Mouse (Mus musculus) c-Kit-negative CD71-positive TER-119-positive erythroid progenitor cells, embryonic 14.5 days (primary cell): ENCODE measurements at regions not wholly inside any gene's neighbourhood (a gene's known extent, or its start where the extent isn't known, plus 50 kb on each side); places are given as distances from the start of the nearest gene placed in this dataset.

Experiments
- DNase-seq: peaks from one replicate; pipeline ENCODE4 v3.0.0-alpha.2; 2013; ENCODE audit warnings: low read depth, low spot score

DNA sequence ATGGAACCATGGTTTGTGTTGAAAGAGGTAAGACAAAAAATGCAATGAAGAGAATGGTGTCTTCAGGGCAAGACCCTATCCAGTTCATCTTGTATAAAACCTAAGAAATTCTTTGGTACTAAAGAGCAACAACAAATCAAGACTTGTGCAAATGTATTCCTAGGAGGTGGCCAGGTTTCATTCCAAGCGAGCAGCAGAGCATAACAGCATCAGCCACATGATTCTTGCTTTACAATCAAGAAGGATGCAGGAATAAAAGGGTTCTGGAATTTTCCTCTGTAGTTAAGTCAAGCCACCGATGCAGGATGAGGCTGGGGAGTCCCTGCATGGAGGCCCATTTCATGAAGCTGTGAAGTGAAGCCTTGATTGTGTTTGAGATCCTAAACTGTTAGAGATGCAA is 374.1 kb upstream of the Kif2a start:
- DNase-seq, result no peak

DNA sequence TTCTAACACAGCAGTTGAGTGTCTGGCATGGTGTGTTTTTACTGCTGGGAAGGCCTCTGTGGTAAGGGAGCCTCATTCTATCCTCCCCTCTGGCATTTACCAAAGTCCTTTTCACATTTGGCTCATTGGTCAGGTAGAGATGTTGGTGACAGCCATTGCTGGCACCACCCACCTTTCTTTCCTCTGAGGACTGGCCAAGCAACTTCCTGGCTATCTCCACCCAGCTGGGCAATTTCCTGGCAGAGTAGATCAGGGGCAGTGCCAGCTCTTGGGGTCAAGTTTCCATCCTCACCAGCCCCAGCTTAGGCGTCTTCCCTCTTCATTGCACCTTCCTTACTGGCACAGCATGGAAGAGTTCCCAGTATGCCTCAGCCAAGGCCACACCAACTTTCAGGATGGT is 372.5 kb upstream of the Kif2a start:
- no peak for DNase-seq

DNA sequence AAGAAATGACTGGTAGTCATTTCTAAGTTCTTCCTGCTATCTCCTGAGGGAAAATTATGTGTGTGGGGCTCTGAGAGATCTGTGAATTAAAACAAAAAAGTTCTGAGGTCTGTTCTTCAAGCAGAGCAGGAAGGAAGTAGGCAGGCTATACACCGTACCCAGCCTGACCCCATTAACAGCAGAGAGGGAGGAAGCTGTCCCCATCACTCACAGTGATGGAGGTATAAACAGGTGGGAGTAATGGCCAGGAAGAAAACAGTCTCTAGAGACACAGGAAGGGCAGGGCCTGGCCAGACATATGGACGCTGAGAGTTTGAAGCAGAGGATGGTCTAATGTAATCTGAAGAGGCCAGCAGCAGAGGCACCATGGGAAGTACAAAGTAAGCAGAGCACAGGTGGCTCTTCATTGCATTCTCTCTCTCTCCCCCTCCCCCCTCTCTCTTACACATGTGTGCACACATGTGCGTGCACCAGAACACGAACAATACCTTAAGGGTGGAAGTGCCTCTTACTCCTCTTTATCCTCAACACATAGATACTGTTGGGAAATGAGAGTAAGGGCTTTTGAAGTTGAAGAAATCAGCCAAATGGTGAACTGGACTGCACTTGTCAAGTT is 367.7 kb upstream of the Kif2a start:
- no peak for DNase-seq

DNA sequence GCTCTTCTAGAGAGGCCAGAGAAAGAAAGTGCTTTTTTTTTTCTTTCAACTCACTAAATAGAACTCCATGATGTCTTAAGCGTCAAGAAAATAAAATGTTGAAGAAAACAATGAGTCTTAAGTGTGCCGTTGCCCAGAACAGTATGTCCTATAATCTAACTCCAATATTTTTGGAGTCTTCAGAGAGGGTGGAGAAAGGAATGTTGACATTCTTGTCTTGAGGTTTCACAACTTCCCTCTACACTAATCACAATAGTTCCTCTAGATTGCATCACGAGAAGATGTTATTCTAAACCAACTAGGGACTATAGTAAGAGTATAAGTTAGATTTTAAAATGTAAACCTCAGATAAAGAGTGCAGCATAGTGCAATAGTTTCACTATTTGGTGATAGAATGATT is 367.1 kb upstream of the Kif2a start:
- no peak for DNase-seq

DNA sequence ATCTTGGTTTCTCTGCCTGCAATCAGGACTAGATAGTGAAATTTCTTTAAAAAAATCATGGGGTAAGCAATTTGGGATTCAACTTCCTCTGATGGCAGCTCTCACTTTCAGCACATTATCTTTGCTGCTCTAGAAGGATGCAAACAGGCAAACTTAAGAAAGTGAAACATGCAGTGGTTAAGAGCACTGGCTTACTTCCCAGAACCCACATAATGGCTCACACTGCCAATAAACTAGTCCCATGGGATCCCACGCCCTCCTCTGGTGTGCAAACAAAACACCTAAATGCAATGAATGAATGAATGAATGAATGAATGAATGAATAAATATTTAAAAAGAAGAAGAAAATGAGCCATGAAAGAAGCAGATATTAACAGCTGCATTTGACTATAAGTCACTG is 356.1 kb upstream of the Kif2a start:
- no peak for DNase-seq

DNA sequence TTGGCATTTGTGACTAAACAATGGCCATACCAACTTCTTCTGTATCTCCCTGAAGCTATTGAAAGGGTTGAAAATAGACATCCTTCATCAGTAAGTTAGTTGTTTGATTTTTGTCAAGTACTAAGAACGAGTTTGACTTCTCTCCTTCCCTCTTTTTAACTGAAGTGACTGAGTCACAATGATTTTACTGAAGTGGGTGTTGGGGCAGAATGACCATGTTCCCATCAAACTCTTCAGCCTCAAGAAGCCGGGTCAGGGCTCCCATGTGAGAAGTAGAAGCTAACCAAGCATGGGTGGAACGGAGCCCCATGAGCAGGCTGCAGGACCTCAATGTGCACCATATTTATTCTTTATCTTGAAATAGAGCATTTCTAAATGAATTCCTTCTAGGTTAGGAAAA is 350.7 kb upstream of the Kif2a start:
- no peak for DNase-seq

DNA sequence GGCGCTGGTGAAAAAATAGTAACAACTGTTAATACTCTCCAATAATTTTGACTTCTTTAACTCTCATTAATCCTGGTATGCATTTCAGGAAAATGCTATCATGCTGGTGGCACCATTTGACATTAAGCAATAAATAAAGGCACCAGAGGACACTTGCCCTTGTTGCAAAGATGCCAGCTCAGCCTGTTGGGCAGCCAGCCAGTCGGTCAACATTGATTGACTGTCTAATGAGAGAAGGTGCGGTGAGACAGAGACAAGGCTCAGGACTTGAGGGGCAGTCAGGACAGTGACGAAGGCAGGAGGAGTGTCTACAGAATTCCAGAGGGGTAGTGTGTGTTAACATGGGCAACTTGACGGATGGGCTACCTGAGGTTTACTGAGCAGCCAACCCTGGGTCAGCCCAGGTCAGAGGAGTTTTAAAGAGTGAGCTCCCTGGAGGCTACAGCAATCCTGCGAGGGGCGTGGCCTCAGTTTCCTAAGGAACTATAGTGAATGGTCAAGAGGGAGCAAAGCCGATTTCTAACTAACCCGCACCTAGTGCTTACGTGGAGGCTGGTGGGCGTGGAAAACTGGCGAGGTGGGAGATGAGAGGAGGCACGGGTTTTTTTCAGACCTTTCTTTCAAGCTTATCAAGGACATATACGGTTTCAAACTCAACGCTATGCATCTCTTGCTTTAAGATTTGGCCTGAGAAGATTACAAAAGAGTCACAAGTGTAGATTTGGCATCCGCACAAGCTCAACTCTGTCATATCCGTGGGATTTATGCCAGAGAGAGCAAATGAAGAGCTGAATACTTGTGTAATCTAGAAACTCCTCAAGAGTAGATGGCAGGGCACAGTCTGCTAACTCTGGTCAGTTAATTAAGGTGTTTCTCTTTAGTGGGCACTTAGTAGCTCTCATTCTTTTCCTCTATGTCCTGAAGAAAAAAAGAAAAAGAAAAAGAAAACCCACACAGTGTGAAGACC is 350.0 kb upstream of the Kif2a start:
- DNase-seq, result no peak

DNA sequence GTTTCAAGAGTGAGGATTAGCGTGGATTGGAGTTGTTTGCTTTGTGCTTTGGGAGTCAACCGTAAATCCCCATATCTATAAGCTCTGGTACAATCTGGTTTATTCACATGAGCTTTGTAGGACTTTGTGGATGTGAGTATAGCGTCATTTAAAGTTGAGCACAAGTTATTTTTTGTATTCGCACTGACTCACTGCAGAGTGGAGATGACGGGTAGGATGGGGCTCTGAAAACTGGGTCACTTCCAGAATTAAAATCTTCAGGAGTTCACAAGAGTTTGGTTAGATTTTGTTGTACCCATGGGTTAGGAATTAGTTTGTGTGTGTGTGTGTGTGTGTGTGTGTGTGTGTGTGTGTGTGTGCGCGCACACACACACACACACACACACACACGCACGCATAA is 345.7 kb upstream of the Kif2a start:
- DNase-seq, result no peak

DNA sequence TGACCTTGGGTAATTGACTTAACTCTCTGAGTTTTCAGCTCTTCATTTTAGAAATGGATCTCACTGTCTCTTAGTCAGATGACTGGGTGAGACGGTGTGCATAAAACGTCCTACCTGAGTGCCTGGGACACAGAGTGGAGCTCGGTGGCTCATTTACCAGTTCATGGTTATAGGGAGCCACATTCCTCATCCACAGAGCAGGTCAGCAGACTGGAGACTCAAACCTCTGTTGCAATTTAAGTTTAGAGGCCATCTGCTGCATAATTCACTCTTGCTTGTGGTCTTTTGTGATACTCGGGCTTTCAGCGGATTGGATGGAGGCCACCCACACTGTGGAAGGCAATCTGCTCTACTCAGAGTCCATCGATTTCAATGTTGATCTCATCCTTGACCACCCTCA is 343.8 kb upstream of the Kif2a start:
- no peak for DNase-seq

DNA sequence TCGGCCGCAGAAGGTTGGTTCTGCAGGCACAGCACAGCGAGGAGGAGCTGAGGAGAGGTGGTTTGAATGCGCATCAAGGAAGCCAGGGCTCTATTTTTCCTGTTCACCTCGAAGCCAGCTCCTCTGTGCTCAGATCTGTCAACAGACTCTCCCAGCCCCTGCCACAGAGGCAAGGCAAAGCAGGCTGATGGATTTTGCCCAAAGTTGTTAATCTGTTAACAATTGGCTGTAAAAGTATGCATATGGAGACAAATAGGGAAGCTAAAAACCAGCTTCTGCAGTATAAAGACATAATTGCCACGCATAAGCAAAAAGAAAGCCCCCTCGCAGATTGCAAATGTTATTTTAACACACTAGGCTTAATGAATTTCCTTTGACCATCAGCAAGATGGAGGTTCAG is 343.3 kb upstream of the Kif2a start:
- DNase-seq, result no peak

DNA sequence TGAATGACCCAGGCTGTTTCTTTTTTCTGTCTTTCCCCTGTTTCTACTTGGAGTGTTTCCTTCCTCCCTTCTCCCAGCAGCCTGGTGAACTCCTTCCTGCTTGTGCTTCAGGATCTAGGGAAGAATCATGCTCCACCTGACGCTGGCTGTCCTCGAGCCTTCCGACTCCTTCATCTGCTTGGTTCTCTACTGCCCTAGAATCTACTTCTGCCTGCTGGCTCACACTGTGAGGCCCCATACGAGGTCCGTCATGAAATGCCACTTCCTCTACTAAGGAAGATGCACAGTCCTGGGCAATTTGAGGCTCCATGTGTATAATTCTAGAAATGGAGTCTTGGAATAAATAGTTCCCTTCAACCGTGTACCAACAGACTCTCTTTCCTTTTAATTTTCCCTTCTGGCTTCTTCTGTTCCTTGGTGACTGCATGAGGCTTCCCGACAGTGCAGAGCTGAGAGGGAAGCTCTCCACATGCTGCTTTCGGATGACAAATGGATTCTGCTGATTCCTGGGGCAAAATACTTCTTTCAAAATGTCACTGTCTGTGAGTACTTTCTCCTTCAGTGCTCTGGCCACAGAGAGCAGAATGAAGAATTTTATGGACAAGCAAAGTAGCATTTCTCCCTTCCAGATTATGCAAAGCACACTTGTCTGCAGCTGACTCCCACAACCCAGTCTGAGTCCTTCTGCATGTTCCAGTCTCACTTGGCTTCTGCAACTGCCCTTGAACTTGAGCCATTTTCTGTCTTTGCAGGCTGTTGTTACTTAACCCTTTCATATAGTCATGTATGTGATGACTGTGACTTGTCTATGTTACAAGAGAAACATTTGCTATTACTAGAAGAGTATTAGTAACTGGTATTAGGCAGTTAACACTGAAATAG is 341.1 kb upstream of the Kif2a start:
- no peak for DNase-seq

DNA sequence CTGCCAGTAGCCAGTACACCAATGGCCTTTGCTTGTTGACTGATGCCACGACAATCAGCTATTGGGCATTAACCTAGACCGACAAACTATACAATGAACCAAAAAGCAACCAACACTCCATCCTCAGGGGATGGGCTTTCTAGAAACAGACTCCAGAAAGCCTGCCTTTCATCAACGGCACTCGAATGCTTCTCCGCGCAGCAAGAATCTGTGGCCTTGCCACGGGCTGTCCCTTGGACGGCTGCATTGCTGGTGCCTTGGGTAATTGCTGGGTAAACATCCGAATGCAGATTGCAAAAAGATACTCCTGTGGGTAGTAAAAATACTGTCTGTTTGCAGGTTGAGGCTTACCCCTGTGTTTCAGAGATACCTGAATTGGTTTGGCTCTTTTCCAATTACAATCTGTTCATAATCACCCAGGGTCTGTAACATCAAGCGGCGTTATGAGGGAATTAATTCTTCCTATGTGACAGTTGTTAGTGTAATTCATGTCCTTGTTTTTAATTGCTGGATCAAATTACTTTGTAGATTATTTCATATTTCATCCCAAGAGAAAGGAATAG is 319.0 kb upstream of the Kif2a start:
- DNase-seq, result no peak

DNA sequence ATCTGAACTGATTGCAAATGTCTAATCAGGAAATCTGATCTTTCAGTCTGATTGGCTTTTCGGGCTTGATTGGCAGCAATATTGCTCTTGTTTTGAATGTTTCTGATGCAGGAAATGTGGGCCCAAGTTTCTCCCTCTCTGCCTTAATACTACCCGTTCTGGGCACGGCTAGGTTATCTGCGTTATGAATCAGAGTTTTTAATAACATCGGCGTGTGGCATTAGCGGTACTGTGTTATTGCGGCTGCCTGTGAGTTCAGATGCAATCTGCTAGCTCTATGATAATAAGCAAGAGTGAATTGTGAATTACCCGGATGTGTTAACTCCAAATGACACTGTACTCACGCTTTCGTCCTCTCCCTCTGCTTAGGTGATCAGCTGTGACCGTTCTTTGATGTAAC is 316.2 kb upstream of the Kif2a start:
- DNase-seq, result no peak

DNA sequence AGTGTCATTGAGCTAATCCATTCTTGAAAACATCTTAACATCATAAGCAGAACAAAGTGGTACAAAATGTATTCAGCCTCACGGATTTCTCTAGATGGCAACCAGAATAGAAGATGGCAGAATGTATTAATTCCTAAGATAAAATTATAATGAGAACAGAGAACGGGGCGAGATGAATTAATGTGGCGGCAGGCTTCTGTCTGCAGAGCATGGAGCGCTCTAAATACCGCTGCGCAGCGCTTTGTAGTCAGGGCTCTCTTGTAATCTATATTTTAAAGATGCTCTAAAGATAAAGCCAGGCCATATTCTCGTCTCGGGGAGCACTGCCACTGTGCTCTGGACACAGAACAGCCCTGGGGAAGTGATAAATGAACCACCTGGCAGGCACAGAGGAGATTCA is 315.2 kb upstream of the Kif2a start:
- no peak for DNase-seq

DNA sequence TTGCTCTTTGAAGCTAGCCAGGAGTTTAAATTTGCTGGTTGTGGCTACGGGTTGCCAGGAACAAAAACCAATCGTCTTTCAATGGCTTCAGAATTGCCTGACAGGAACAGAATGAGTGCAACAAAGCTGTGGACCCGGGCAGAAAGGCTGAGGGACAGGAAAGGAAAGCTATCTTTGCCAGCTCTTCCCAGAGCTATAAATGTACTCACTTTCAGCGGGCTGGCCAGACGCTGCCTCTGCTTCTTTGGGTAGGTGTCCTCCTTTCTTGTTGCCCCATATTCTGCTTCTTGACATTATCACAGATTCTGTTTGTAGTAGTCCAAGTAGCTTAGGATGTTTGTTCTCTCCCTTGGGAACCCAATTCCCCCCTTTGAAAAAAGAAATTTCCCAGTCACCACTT is 307.4 kb upstream of the Kif2a start:
- no peak for DNase-seq

DNA sequence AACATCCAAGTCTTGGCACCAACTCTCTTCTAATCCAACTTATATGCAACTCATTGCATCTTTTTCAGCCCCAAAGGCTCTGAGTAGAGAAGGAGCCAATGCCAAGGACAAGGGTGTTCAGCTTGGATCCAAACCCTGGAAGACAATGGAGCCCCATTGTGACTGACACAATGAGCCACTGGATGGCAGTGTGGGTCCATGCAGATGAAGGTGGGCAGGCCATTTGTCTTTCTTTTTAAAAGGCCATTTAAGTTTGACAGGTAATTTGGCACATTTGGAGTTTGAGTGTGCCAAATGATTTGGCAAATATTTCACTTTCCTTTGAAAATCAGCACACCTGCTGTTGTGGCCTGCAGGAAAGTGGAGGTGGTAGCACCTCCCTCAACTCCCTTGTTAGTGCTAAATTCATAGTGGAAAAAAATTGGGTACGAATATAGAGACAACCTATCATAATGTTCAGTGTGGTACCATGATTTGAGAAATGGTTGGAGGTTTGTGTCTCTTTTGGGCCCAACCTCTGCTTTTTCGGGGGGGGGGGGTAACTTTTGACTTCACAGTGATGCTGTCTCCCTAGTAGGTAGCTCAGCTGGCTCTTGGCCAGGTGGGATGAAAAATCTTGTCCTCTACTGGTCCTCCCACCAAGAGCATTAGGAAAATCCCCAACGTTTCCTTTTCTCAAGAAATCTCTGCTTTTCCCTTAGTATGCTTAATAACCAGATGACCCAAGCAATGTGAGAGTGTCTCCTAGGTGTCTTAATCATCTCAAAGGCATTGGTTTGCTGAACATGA is 304.0 kb upstream of the Kif2a start:
- DNase-seq, result no peak

DNA sequence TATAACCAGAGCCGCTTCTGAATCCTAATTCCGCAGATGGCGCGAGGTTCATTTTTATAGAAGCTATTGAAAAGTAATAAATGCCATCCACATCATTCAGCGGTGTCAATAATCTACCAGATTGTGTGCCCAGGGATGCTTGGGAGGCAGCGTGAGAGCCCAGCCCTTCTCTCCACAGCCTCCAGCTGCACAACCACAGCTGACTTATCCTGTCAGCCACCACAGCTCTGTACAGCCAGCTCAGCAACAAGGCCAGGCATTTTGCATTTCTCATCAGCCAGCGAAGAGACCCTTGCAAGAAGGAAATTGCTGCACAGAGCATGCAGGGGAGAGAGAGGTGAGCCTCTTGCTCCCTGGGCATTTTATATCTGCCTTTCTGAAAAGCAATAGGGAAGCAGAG is 292.8 kb upstream of the Kif2a start:
- DNase-seq, result no peak

DNA sequence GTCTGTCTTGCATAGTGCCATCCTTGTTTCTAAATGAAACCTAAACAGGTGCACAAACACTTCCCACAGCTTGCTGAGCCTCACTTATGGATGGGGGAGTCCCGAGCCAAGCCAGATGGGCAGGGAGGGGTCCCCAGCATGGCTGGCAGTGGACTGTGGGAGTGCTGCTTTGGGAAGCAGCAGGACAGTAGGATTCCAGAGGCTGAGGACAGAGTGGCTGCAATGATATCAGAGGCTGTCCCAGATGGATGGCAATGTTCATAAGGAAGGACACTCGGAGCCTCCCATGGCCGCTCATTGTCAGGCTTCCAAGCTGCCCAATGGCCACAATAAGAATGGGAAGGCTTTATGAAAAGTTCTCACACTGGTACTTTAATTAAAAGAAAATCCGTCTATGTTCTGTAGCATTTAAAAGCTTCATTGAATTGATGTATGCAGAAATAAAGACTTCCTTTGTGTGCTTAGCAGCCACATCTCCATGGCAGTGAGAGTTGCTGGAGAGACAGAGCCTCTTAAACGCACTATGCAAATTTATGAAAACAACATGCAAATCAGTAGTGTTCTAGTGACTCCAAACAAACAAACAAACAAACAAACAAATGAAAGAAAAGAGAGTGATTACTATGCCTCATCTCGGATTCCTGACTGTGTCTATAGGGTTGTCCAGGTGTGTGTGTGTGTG is 287.2 kb upstream of the Kif2a start:
- no peak for DNase-seq

DNA sequence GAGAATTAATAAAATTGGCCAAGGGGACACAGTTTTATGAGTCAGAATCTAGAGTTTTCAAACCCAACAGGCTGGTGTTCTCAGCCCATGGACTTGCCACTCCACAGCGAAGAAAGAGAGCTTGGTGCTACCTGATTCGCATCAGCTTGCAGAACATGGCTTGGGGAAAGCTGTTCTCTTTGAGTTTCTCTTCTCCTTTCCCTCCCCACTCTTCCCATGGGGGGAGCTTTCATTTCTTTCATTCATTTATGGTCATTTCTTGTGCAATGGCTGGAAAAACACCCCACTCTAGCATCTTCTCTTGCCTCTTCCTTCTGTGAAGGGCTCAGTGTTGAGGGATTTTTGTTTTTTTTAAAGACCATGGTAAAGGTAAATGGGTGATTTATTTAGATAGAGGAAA is 286.5 kb upstream of the Kif2a start:
- no peak for DNase-seq

DNA sequence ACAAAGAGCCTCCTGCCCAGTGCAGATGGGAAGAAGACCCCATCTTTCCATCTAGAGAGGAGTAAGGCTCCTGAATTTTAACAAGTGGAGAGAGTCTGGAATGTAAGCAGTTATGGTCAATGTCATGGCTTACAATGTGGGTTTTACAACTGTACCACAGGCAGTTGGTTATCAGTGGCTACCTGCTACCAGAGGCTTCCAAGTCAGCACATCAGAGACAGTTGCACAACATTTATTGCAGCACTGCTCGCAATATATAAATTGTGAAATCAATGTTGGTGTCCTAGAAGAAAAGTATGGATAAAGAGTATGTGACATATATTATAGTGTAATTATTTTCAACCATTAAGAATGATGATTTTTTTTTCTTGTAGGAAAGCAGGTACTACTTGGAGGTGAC is 285.0 kb upstream of the Kif2a start:
- DNase-seq, result no peak

DNA sequence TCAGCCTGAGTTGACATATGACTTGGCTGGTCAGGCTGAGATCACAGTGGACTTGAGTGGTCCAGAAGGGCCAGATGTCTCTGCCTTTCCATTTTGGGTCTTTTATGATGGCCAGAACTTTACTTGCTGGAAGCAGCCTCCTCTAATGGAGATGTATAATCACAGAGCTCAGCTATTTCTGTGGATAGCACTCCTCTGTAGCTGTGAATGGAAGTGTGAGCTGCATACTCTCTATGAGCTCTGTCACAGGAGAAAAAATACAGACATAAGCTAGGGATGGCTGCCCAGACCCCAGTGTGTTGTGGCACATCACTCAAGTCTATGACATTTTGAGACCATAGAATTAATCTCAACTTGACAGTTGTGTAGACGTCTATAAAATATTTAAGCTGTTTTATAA is 284.3 kb upstream of the Kif2a start:
- no peak for DNase-seq
